Mouse (Mus musculus) bone marrow, adult 2 months (tissue): ENCODE data around the gene Kcnk16. TPM values are rescaled to one million over a fixed set of nuclear protein-coding genes. Genes with fewer than 3 reads are reported as not detected.

Experiments used
- H3K27ac ChIP-seq: fragments of 200-500 bp; 2 replicates; pipeline ENCODE4 v1.5.1; 2012; ENCODE audit warnings: low read depth, mild to moderate bottlenecking, control low read depth, inconsistent platforms, low read length; ENCODE audit not compliant: control insufficient read depth, poor library complexity, insufficient read depth
- H3K4me1 ChIP-seq: fragments of 200-500 bp; 2 replicates; pipeline ENCODE4 v1.6.1; 2011; ENCODE audit warnings: low read length; ENCODE audit not compliant: control insufficient read depth, insufficient read depth
- H3K4me3 ChIP-seq: fragments of 200-500 bp; replicated peaks from 2 replicates; pipeline ENCODE3; 2011; ENCODE audit warnings: mild to moderate bottlenecking, low read depth, low read length, control low read depth; ENCODE audit not compliant: control insufficient read depth
- CTCF ChIP-seq: fragments of 200-500 bp; IDR thresholded peaks from 2 replicates; pipeline ENCODE4 v1.5.1; 2011; ENCODE audit warnings: low read length, control low read depth; ENCODE audit not compliant: control insufficient read depth, insufficient read depth
- POLR2A ChIP-seq: fragments of 200-500 bp; IDR thresholded peaks from 2 replicates; pipeline ENCODE4 v1.6.1; 2011; ENCODE audit warnings: low read depth, mild to moderate bottlenecking, control low read depth, low read length, borderline replicate concordance; ENCODE audit not compliant: control insufficient read depth
- WGBS: fragments of 180-500 bp; shearing (Covaris S2); methylation state at CpG from one replicate; pipeline ENCODE4 v1.1.7; 2018; 5-methylcytosine and 5-hydroxymethylcytosine counted together
- polyA plus RNA-seq: library from polyadenylated mRNA; stranded (reverse); fragments of >200 nt; gene quantifications from 2 replicates; pipeline ENCODE4 v1.2.4, GENCODE M21; 2011; ENCODE audit warnings: low replicate concordance; ENCODE audit not compliant: missing spikeins, insufficient read depth, insufficient read length

Kcnk16 gene
- polyA plus RNA-seq, 1 experiment, result not detected

DNA sequence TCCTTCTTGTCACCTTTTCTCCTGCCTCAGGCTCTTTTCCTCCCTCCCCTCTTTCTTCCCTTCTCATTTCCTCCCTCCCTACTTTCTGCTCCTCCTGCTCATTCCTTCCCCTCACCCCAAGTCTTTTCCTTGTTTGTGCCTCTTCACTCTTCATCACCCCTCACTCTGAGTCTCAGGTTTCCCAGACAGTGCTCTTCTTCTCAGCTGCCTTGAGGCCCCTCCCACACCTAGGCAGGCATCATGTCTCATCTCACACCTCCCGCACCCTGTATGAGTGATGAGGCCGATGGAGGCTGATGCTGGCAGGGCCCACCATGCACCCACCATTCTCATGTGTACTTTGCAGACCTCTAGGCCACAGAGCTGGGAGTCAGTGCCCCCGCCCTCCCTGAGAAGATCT lies 25.8 kb downstream of the Kcnk16 start:
- no peak overlapping the region for H3K27ac ChIP-seq
- H3K4me1 ChIP-seq, result no peaks in the 10 kb centered on the region
- 89% methylated on average over 3 of the region's 3 CpGs for WGBS
- no peak overlapping the region for H3K4me3 ChIP-seq
- TF ChIP-seq POLR2A (no peak), CTCF (no peak)

DNA sequence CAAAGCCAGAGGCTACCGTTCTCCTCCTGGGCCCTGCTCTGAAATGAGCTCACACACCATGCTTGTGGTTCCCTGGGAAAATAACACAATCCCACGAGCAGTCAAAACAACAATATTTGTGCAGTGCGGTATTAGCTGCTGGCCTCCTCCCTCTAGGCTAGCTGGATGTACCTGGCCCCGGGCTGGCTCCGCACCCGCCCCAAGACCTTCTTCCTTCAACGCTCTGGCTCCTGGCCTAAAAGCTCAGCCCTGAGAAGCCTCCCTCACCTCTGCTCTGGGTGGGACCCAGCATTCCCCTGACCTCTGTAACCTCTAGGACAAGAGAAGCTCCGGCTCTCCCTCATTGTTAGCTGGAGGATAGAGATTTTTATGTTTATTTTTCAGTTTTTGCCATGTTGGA lies 26.5 kb downstream of the Kcnk16 start:
- TF ChIP-seq POLR2A (no peak), CTCF (no peak)
- H3K27ac ChIP-seq, result no peak overlapping the region
- no peak overlapping the region for H3K4me3 ChIP-seq
- H3K4me1 ChIP-seq, result no peaks in the 10 kb centered on the region
- 82% methylated on average over 8 of the region's 8 CpGs for WGBS

DNA sequence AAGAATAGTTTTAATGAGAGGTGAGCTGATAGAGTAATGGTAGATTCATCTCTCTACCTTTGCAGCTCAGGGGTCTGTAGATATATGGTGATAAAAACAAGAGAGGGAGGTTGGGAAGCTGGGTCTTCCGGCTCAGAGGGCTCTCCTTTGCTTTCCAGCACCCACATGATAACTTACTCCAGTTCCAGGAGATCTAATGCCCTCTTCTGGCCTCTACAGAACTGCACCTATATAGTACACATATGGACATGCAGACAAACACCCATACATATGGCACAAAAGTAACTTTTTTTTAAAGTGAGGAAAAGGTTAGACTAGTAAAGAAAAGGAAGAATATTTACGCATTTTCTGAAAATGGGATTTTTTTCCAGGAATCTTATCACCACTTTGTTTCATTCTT lies 34.6 kb downstream of the Kcnk16 start:
- Histone ChIP-seq H3K4me3 (no peak overlapping the region), H3K4me1 (no peaks in the 10 kb centered on the region), H3K27ac (no peak overlapping the region)
- 84% methylated on average over 2 of the region's 2 CpGs for WGBS
- no peak for TF ChIP-seq CTCF
- no peak for TF ChIP-seq POLR2A

DNA sequence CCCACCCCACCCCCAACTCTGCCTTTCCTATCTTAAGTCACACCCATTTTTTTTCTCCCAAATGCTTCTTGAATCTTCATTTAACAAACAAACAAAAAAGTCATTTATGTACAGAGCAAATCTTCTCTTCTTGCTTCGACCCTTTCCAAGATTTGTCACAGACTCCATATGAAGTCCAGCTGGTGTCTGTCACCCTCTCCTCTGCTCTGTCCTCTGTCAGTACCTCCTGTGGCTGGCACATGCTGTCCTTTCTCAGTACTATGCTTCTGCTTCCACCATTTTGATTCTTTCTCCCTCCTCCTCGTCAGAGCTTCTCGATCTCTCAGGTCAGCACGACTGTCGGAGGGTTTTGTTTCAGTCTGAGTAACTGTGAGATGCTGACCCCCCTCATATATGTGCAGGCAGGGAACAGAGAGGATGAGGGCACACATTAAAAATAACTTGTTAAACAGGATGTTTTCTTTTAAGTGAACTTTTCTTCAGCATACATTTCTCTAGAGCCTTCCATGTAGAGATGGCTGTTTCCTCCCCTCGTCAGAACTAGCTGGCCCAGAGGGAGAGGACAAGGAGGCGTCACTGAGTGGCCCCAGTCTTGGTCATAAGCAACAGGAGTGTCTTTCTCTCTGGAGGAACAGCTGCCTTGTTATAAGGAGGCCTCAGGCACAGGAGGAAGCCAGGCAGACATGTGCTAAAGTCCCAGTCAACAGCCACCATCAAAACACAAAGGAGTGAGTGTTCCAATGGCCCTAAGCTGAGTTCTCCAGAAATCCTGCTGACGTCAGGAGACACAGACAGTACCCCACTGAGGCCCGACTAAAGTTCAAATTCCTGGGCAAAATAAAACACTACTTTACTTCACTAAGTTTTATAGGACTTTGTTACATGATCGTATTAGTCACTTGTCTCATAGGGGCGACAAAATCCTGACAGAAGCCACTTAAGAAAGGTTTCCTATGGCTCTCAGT lies 35.7 kb downstream of the Kcnk16 start:
- WGBS, result 81% methylated on average over 11 of the region's 11 CpGs

DNA sequence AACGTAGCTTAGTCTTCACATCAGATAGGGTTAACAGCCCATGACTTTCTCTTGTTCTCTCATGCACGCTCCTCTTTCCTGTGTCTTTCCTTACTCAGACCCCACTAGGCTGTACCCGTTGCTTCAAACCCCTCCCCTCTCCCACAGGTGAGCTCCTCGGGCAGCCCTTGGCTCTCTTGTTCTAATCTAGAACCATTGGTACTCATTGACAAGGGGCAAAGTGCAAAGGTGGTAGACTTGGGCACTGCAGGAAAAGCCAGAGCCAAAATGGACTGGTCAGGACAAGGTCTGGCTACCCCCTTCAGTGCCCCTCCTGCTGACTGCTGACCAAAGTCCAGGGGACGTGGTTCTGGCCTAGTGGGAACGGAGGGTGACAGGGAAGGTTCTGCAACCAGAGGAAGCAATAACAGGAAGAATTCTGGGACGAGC lies 38.9 kb downstream of the Kcnk16 start:
- H3K4me3 ChIP-seq, result no peak overlapping the region
- 74% methylated on average over 7 of the region's 7 CpGs for WGBS
- no peaks in the 10 kb centered on the region for H3K4me1 ChIP-seq
- TF ChIP-seq POLR2A (no peak), CTCF (no peak)
- H3K27ac ChIP-seq, result no peak overlapping the region

More for the DNA sequence above, 35.7 kb downstream of the Kcnk16 start:
- H3K27ac ChIP-seq, result no peak overlapping the region
- TF ChIP-seq CTCF (no peak), POLR2A (no peak)
- H3K4me1 ChIP-seq, result no peaks in the 10 kb centered on the region
- no peak overlapping the region for H3K4me3 ChIP-seq

DNA sequence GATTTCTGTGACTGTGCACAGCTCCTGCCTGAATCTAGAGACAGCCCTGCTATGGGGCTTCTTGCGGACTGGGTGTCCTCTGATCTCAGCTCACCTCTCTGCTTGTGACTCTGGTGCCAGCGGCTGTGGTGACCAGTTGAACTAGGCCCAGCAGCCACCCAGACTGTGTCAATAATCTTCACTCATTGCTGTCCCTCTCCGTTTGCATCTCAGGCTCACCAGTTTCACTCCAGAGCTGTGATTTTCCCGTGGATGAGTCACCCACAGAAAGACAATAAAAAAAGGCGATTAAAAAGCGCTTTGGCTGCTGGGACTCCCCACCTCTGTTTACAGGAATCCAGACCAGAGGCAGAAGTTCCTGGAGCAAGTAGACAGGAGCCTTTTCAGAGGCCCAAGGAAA lies 39.6 kb downstream of the Kcnk16 start:
- 81% methylated on average over 6 of the region's 6 CpGs for WGBS
- Histone ChIP-seq H3K4me1 (no peaks in the 10 kb centered on the region), H3K4me3 (no peak overlapping the region), H3K27ac (no peak overlapping the region)
- TF ChIP-seq CTCF, result no peak
- no peak for TF ChIP-seq POLR2A

DNA sequence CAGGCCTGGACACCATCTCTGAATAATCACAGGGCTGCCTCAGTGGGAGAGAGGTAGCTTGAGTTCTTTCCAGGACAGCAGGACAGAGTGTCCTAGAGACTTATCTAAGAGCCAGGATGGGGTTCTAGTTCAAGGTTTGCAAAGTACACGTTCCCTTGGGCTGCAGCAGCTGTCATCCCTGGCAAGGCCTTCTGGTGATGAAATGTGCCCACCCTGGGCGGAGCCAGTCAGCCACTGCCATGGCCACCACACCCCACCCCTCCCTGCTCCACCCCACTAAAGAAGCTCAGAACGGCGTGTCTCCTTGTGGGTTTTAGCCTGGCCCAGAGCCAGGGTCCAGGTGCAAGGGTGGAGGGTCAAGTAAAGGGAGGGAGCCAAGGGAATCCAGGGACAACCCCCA lies 40.7 kb downstream of the Kcnk16 start:
- Histone ChIP-seq H3K27ac (no peak overlapping the region), H3K4me1 (no peaks in the 10 kb centered on the region), H3K4me3 (no peak overlapping the region)
- no peak for TF ChIP-seq POLR2A
- no peak for TF ChIP-seq CTCF
- WGBS, result 39% methylated on average over 4 of the region's 4 CpGs

DNA sequence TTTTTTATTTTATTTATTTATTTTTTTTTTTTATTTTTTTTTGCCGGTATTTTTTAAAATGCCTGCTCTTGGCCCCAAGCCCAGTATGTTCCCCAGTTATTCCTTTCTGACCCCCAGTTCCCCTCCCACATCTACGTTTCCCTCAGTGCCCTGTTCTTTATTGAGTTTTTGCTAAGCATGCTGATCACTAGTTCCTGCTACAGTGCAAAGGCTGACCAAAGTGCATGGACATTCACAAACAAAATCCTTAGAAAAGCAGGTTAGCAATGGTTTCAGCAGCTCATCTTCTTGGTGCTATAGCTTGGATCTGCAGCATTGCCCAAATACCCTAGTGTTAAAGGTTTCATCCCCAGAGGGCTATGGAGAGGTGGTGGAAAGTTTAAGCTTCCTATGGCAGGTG lies 42.0 kb downstream of the Kcnk16 start:
- no peak overlapping the region for H3K4me3 ChIP-seq
- H3K27ac ChIP-seq, result no peak overlapping the region
- WGBS, result 68% methylated on average over 2 of the region's 2 CpGs
- no peaks in the 10 kb centered on the region for H3K4me1 ChIP-seq
- TF ChIP-seq CTCF (no peak), POLR2A (no peak)

DNA sequence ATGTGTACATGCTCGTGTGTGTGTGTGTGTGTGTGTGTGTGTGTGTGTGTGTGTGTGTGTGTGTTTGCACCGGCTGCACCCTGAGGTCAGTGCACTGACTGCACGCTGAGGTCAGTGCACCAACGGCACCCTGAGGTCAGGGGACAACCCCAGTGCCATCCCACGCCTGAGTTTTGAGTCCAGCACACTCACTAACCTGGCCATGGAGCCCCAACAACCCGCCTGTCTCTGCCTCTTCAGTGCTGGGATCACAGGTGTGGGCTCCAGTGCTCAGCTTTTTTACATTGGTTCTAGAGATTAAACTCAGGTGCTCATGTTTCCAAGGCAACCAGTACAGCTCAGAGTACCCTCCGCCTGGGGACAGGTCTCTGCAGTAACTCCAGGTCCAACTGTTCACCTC lies 42.5 kb downstream of the Kcnk16 start:
- TF ChIP-seq POLR2A (no peak), CTCF (no peak)
- Histone ChIP-seq H3K4me1 (no peaks in the 10 kb centered on the region), H3K4me3 (no peak overlapping the region), H3K27ac (no peak overlapping the region)
- 72% methylated on average over 7 of the region's 7 CpGs for WGBS
